Mouse (Mus musculus) spleen, postnatal 10 days (tissue): ENCODE measurements around the gene Olfr330.
"Not testable (repeated sequence)": the region's sequence is repeated elsewhere in the genome, so short reads cannot be mapped to it uniquely, and the experiment has no call there.

Source experiments
- DNase-seq, 2 experiments: peaks; one replicate each; pipeline ENCODE4 v3.0.0; 2021 to 2022; ENCODE audit warnings: low spot score in 2 of 2

Olfr330 gene

GRCm38 (mm10) chr11:58534736-58535135 is at the start of gene Olfr330:
TSS of gene Olfr330 (minus strand) at chr11:58534836.
- DNase-seq: not testable (repeated sequence)

- no peak for DNase-seq
Measured at GRCm38 (mm10) chr11:58578636-58579035, 44.0 kb upstream of the Olfr330 start.

- DNase-seq: no peak
Measured at GRCm38 (mm10) chr11:58577430-58577829, 42.8 kb upstream of the Olfr330 start, which contains the start of gene Olfr325. TSS of gene Olfr325 (plus strand) at chr11:58577730.

- no peak for DNase-seq
Measured at GRCm38 (mm10) chr11:58570405-58570804, 35.8 kb upstream of the Olfr330 start, which contains the start of gene Olfr224. TSS of gene Olfr224 (minus strand) at chr11:58570553.

- no peak for DNase-seq
Measured at GRCm38 (mm10) chr11:58555536-58555935, 20.9 kb upstream of the Olfr330 start, which contains the start of gene Olfr328. TSS of gene Olfr328 (minus strand) at chr11:58555636.

GRCm38 (mm10) chr11:58546322-58546721 is 11.7 kb upstream of the Olfr330 start, which contains the start of gene Olfr329-ps:
TSS of gene Olfr329-ps (minus strand) at chr11:58546422.
- no peak for DNase-seq

- DNase-seq: peak; percentile 22 to 26
Measured at GRCm38 (mm10) chr11:58519756-58520155, 14.9 kb downstream of the Olfr330 start.

- peak; percentile 80 to 81 for DNase-seq
Measured at GRCm38 (mm10) chr11:58518916-58519315, 15.7 kb downstream of the Olfr330 start.

- not testable (repeated sequence) for DNase-seq
Measured at GRCm38 (mm10) chr11:58509058-58509457, 25.6 kb downstream of the Olfr330 start.

GRCm38 (mm10) chr11:58502472-58502871 is 32.2 kb downstream of the Olfr330 start, which contains the start of gene Olfr331:
TSS of gene Olfr331 (minus strand) at chr11:58502572.
- DNase-seq: not testable (repeated sequence)

GRCm38 (mm10) chr11:58499290-58499689 is 35.3 kb downstream of the Olfr330 start:
- DNase-seq: no peak

GRCm38 (mm10) chr11:58498761-58499160 is 35.9 kb downstream of the Olfr330 start:
- DNase-seq: no peak

GRCm38 (mm10) chr11:58492455-58492854 is 42.2 kb downstream of the Olfr330 start, which contains the start of gene Olfr332:
TSS of gene Olfr332 (minus strand) at chr11:58492555.
- DNase-seq: no peak
